Mouse (Mus musculus): ENCODE measurements around the gene Paqr5. TPM values are rescaled to one million over a fixed set of nuclear protein-coding genes. Genes with fewer than 3 reads are reported as not detected.

Gene Paqr5
- polyA plus RNA-seq, 1 experiment from 2014 or later, result 0.38 TPM

DNA sequence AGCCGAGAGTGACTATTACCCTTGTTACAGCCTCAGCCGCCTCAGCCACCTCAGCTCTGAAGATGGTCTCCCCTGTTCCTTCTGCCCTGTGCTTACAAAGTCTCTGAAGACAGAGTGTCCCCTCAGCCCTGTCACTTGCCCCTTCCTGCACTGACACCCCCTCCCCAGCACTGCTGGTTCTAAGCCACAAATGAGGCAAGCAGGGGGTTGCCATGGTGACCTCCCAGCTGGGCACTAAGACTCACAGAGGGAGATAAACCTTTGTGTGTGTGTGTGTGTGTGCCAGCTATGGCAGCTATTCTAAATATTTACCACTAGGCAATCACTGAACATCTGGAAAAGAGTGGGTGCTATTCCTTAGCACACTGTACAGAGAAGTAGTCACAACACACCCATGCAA lies 23.0 kb downstream of the Paqr5 start:
- no peaks in the 10 kb centered on the region for H3K9me3 ChIP-seq
- H3K9ac ChIP-seq, result no peak overlapping the region
- H3K27ac ChIP-seq, result no peak overlapping the region
- 0 out of 2 replicates have a peak, but pooled peaks cover 2% of the 10 kb centered on the region for H3K27me3 ChIP-seq
- no peak overlapping the region for H3K4me3 ChIP-seq
- 23% methylated on average over 2 of the region's 2 CpGs for WGBS
- H3K4me2 ChIP-seq, result no peak overlapping the region
- H3K36me3 ChIP-seq, result no peaks in the 10 kb centered on the region
- ATAC-seq (ENCODE audit: low FRiP score), result no peak
- peaks cover 10% of the 10 kb centered on the region for H3K4me1 ChIP-seq (replicated peaks)

DNA sequence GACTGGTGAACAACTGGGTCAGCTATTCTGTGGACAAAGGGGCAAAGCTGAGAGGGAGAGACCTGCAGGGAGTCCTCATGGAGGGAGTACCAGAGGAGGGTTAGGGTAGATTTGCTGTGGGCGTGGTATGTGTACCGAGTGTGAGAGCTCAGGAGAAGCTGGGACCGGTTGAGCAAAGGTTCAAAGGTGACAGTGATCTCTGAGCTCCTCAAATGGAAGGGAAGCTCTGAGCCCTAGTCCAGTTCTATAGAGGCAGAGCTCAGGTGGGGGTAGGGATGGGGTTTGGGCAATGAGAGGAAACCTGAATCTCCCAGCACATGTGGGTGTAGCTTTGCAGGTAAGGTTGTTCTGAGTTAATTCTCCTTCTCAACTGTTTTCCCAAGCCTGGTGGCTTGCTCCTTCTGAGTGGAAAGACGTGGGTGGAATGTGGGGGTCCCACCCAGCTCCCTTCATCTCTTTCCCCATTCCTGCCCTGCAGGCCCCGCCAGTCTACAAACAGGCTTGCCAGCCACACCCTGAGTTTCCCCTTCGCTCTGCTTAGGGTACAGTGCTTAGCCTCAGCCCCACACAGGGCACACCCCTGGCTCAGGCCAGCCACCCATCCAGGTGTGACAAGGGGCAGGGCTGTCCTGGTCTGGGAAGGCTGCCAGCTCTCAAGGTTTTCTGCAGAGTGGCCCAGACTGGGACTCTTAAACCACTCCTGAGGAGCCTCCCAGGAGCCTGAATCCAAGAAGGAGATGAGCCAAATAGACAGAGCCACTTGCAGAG lies 26.8 kb downstream of the Paqr5 start:
- H3K27ac ChIP-seq, result no peak overlapping the region
- no peaks in the 10 kb centered on the region for H3K27me3 ChIP-seq
- H3K4me2 ChIP-seq, result no peak overlapping the region
- 90% methylated on average over 6 of the region's 6 CpGs for WGBS
- peaks cover 10% of the 10 kb centered on the region for H3K4me1 ChIP-seq (replicated peaks)
- H3K4me3 ChIP-seq, result no peak overlapping the region
- H3K9me3 ChIP-seq, result no peaks in the 10 kb centered on the region
- H3K9ac ChIP-seq, result no peak overlapping the region
- H3K36me3 ChIP-seq, result no peaks in the 10 kb centered on the region
- no peak for ATAC-seq (ENCODE audit: low FRiP score)

DNA sequence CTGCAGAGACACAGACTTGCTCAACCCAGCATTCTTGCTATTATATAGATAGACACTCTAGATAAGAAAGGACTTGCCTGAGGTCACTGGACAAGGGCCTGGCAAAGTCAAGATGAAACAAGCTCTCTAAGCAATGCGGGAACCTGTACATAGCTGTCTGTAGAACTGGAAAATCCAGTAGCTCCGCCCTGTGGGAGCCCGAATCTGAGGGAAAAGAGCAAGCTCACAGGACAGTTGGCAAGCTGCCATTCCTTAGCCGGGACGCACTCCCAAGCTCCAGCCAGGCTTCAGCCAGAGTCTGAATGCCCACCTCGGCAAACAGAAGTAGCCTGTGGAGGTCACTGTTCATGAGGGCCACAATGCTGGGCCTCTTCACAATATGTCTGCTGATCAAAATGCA lies 28.8 kb downstream of the Paqr5 start:
- no peaks in the 10 kb centered on the region; the same call in 1 of the 2 replicates for H3K4me1 ChIP-seq (replicated peaks)
- H3K27me3 ChIP-seq, result no peaks in the 10 kb centered on the region
- no peak overlapping the region for H3K4me2 ChIP-seq
- no peak overlapping the region for H3K4me3 ChIP-seq
- no peak overlapping the region for H3K27ac ChIP-seq
- H3K36me3 ChIP-seq, result no peaks in the 10 kb centered on the region
- no peak overlapping the region for H3K9ac ChIP-seq
- H3K9me3 ChIP-seq, result no peaks in the 10 kb centered on the region
- no peak for ATAC-seq (ENCODE audit: low FRiP score)
- 45% methylated on average over 6 of the region's 6 CpGs for whole genome bisulfite sequencing

DNA sequence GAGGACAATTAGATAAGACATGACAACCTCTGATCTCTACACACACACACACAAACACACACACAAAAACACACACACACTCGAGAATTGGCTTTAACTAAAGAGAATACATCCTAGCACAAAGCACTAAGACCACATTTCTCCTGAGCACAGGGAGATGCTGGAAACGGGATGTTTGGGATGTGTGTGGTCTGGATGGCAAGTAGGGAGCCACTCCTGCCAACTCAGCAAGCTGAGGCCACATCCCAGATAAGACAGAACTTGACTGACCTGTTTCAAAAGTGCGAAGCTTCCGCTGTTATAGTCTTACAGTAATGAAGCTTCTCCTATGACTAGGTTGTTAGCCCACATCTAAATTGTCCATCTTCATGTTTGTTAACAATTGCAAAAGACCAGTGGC lies 35.5 kb downstream of the Paqr5 start:
- no peaks in the 10 kb centered on the region for H3K27me3 ChIP-seq

GRCm38 (mm10) chr9:61990738-61991137 lies 35.9 kb downstream of the Paqr5 start:
- 42% methylated on average over 2 of the region's 3 CpGs for WGBS
- ATAC-seq (ENCODE audit: low FRiP score), result no peak
- Histone ChIP-seq H3K4me3 (no peak overlapping the region), H3K4me1 (replicated peaks) (no peaks in the 10 kb centered on the region), H3K36me3 (no peaks in the 10 kb centered on the region), H3K27ac (no peak overlapping the region), H3K9me3 (no peaks in the 10 kb centered on the region), H3K9ac (no peak overlapping the region), H3K4me2 (no peak overlapping the region), H3K27me3 (no peaks in the 10 kb centered on the region)

More for the DNA sequence above, 35.5 kb downstream of the Paqr5 start:
- no peak overlapping the region for H3K9ac ChIP-seq
- no peak for ATAC-seq (ENCODE audit: low FRiP score)
- H3K4me1 ChIP-seq (replicated peaks), result no peaks in the 10 kb centered on the region
- H3K27ac ChIP-seq, result no peak overlapping the region
- 75% methylated on average over 4 of the region's 4 CpGs for WGBS
- H3K4me2 ChIP-seq, result no peak overlapping the region
- H3K36me3 ChIP-seq, result no peaks in the 10 kb centered on the region
- no peak overlapping the region for H3K4me3 ChIP-seq
- H3K9me3 ChIP-seq, result no peaks in the 10 kb centered on the region

GRCm38 (mm10) chr9:61986055-61986454 lies 40.6 kb downstream of the Paqr5 start:
- no peak overlapping the region for H3K9ac ChIP-seq
- no peak overlapping the region for H3K27ac ChIP-seq
- H3K4me2 ChIP-seq, result no peak overlapping the region
- no peak overlapping the region for H3K4me3 ChIP-seq
- no peaks in the 10 kb centered on the region for H3K9me3 ChIP-seq
- no peaks in the 10 kb centered on the region for H3K36me3 ChIP-seq
- H3K27me3 ChIP-seq, result no peaks in the 10 kb centered on the region
- 0 out of 2 replicates have a peak, but pooled peaks cover 5% of the 10 kb centered on the region for H3K4me1 ChIP-seq (replicated peaks)
- 88% methylated on average over 6 of the region's 7 CpGs for WGBS
- no peak for ATAC-seq (ENCODE audit: low FRiP score)

GRCm38 (mm10) chr9:61985183-61985863 lies 41.3 kb downstream of the Paqr5 start:
- WGBS, result 68% methylated on average over 11 of the region's 11 CpGs
- no peak overlapping the region for H3K4me2 ChIP-seq

GRCm38 (mm10) chr9:61982940-61983620 lies 43.6 kb downstream of the Paqr5 start:
- Histone ChIP-seq H3K27ac (no peak overlapping the region), H3K4me2 (no peak overlapping the region), H3K4me1 (replicated peaks) (0 out of 2 replicates have a peak, but pooled peaks cover 5% of the 10 kb centered on the region), H3K9me3 (no peaks in the 10 kb centered on the region), H3K27me3 (no peaks in the 10 kb centered on the region), H3K9ac (no peak overlapping the region), H3K4me3 (no peak overlapping the region), H3K36me3 (no peaks in the 10 kb centered on the region)
- no peak for ATAC-seq (ENCODE audit: low FRiP score)
- WGBS, result 84% methylated on average over 7 of the region's 7 CpGs

More at GRCm38 (mm10) chr9:61985183-61985863, 41.3 kb downstream of the Paqr5 start:
- no peak overlapping the region for H3K27ac ChIP-seq
- H3K4me1 ChIP-seq (replicated peaks), result 0 out of 2 replicates have a peak, but pooled peaks cover 5% of the 10 kb centered on the region
- no peak for ATAC-seq (ENCODE audit: low FRiP score)
- no peak overlapping the region for H3K9ac ChIP-seq
- H3K27me3 ChIP-seq, result no peaks in the 10 kb centered on the region
- no peaks in the 10 kb centered on the region for H3K9me3 ChIP-seq
- no peaks in the 10 kb centered on the region for H3K36me3 ChIP-seq
- no peak overlapping the region for H3K4me3 ChIP-seq

GRCm38 (mm10) chr9:61981876-61982275 lies 44.8 kb downstream of the Paqr5 start:
- Histone ChIP-seq H3K9me3 (no peaks in the 10 kb centered on the region), H3K27me3 (no peaks in the 10 kb centered on the region), H3K27ac (no peak overlapping the region), H3K9ac (no peak overlapping the region), H3K4me3 (no peak overlapping the region), H3K4me2 (no peak overlapping the region), H3K4me1 (replicated peaks) (0 out of 2 replicates have a peak, but pooled peaks cover 5% of the 10 kb centered on the region), H3K36me3 (no peaks in the 10 kb centered on the region)
- no peak for ATAC-seq (ENCODE audit: low FRiP score)
- 87% methylated on average over 5 of the region's 5 CpGs for WGBS

GRCm38 (mm10) chr9:61979983-61980382 lies 46.7 kb downstream of the Paqr5 start:
- 93% methylated on average over 2 of the region's 2 CpGs for WGBS

DNA sequence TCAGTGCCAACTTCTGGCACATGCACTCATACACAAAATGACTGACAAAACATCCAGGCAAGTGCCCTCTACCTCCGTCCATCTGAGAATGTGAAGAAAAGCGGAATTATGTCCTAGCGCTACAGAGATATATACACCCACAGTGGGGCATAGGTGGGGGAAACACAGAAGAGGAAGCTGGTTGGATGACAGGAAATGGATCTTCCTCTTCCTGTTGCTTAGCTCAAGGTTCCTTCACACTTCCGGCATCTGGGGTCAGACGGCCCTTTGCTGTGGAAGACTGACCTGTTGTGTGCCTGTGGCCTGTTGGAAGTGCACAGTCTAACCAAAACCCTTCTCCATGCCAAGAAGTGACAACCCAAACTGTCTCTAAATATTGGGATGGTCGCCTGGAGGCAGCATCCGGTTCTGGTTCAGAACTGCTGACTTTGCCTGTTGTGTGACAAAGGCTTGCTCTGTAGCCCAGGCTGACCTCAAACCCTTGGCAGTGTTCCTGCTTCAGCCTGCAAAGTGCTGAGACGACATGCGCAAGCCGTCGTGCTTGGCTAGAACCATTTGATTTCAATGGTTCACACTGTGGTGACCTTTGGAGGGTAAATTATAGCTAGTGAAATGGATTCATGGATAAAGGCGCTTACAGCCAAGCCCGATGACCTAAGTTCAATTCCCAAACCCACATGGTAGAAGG lies 49.3 kb downstream of the Paqr5 start:
- Histone ChIP-seq H3K4me1 (replicated peaks) (no peaks in the 10 kb centered on the region), H3K9ac (no peak overlapping the region), H3K36me3 (no peaks in the 10 kb centered on the region), H3K4me3 (no peak overlapping the region), H3K27me3 (no peaks in the 10 kb centered on the region), H3K9me3 (no peaks in the 10 kb centered on the region), H3K4me2 (no peak overlapping the region), H3K27ac (no peak overlapping the region)
- 91% methylated on average over 13 of the region's 13 CpGs for WGBS
- ATAC-seq (ENCODE audit: low FRiP score), result no peak

More at GRCm38 (mm10) chr9:61979983-61980382, 46.7 kb downstream of the Paqr5 start:
- Histone ChIP-seq H3K9me3 (no peaks in the 10 kb centered on the region), H3K4me1 (replicated peaks) (0 out of 2 replicates have a peak, but pooled peaks cover 1% of the 10 kb centered on the region), H3K4me2 (no peak overlapping the region), H3K27me3 (no peaks in the 10 kb centered on the region), H3K4me3 (no peak overlapping the region), H3K27ac (no peak overlapping the region), H3K9ac (no peak overlapping the region), H3K36me3 (no peaks in the 10 kb centered on the region)
- no peak for ATAC-seq (ENCODE audit: low FRiP score)

GRCm38 (mm10) chr9:61972031-61972430 lies 54.6 kb downstream of the Paqr5 start:
- no peak for ATAC-seq (ENCODE audit: low FRiP score)
- H3K27me3 ChIP-seq, result peaks cover 11% of the 10 kb centered on the region; the same call in 1 of the 2 replicates
- H3K27ac ChIP-seq, result no peak overlapping the region
- no peaks in the 10 kb centered on the region for H3K36me3 ChIP-seq
- H3K4me1 ChIP-seq (replicated peaks), result no peaks in the 10 kb centered on the region; the same call in 1 of the 2 replicates
- H3K9me3 ChIP-seq, result no peaks in the 10 kb centered on the region
- no peak overlapping the region for H3K4me3 ChIP-seq
- no peak overlapping the region for H3K9ac ChIP-seq
- WGBS, result 39% methylated on average over 9 of the region's 9 CpGs
- H3K4me2 ChIP-seq, result no peak overlapping the region

All from hindbrain, embryonic 13.5 days (tissue).